Mouse (Mus musculus): ENCODE measurements around the gene Myh7b. TPM values are rescaled to one million over a fixed set of nuclear protein-coding genes. Genes with fewer than 3 reads are reported as not detected.

Myh7b gene
- total and polyA plus RNA-seq, 3 experiments = 0.51 TPM; not detected in 2

- TF ChIP-seq MEF2A (IDR thresholded peaks at IDR 0.05; ENCODE audit: borderline replicate concordance, low read depth, low read length) (peak; percentile 76; the same call in 1 of the 2 replicates), UBTF (IDR thresholded peaks at IDR 0.05; ENCODE audit: low read depth, low read length) (no peak), JUND (conservative IDR thresholded peaks at IDR 0.05; ENCODE audit: low read depth, low read length) (no peak), CHD1 (IDR thresholded peaks at IDR 0.05; ENCODE audit: low read depth, low read length) (no peak), SMC3 (IDR thresholded peaks at IDR 0.05; ENCODE audit: low read depth, low read length) (no peak), BHLHE40 (IDR thresholded peaks at IDR 0.05; ENCODE audit: low read depth, low read length) (peak; percentile 53), POLR2A (IDR thresholded peaks at IDR 0.05; ENCODE audit: low read depth, low read length) (peak; percentile 81), ETS1 (conservative IDR thresholded peaks at IDR 0.05; ENCODE audit: low read depth, low read length) (peak; percentile 54; the same call in 1 of the 2 replicates), USF1 (IDR thresholded peaks at IDR 0.05; ENCODE audit: low read depth, low read length) (no peak), IRF4 (IDR thresholded peaks at IDR 0.05; ENCODE audit: low read depth, low read length) (peak; percentile 62), RAD21 (IDR thresholded peaks at IDR 0.05; ENCODE audit: low read depth, low read length) (no peak), TBP (conservative IDR thresholded peaks at IDR 0.05; ENCODE audit: low read depth, low read length) (no peak), ELF1 (IDR thresholded peaks at IDR 0.05; ENCODE audit: low read depth, low read length) (peak; percentile 73), CTCF (conservative IDR thresholded peaks at IDR 0.05 in 1 of 2, IDR thresholded peaks at IDR 0.05 in 1 of 2; ENCODE audit: low read depth in 2 of 2, low read length in 2 of 2) (no peak), ZNF384 (IDR thresholded peaks at IDR 0.05; ENCODE audit: low read depth, low read length) (no peak), MAZ (IDR thresholded peaks at IDR 0.05; ENCODE audit: low read depth, low read length) (peak; percentile 99), E2F4 (IDR thresholded peaks at IDR 0.05; ENCODE audit: insufficient replicate concordance, low read depth, low read length) (no peak), EP300 (IDR thresholded peaks at IDR 0.05; ENCODE audit: low read length) (no peak), KAT2A (IDR thresholded peaks at IDR 0.05; ENCODE audit: insufficient replicate concordance, low read length) (0 out of 2 replicates have a peak, but pooled peaks have one; percentile 61), ZKSCAN1 (IDR thresholded peaks at IDR 0.05; ENCODE audit: borderline replicate concordance, low read depth, low read length) (no peak), USF2 (conservative IDR thresholded peaks at IDR 0.05; ENCODE audit: low read depth, low read length) (no peak), NRF1 (IDR thresholded peaks at IDR 0.05; ENCODE audit: low read depth, low read length) (peak; percentile 97)
Measured at GRCm38 (mm10) chr2:155592137-155592853, 18.7 kb upstream of the Myh7b start, which contains the start of gene Gss (continued).

GRCm38 (mm10) chr2:155592854-155593283, 18.1 kb upstream of the Myh7b start:
- no peak overlapping the region for H3K27ac ChIP-seq (ENCODE audit: insufficient read depth, low read depth)
- in situ Hi-C loops (cut with MboI; ENCODE audit: low pct_ligation_motif_present, low pct_unique_long_range_greater_than_20kb, low sequenced_read_pairs) = loop anchor here (5.0 kb wide), 1 partner anchor 76 kb away; the partner anchor contains the start of genes Acss2 and Ggt7
- H3K9me3 ChIP-seq (replicated peaks; ENCODE audit: low read length) = no peaks in the 10 kb centered on the region
- dilution Hi-C loops (cut with MboI; ENCODE audit: extremely low pct_ligation_motif_present, extremely low pct_unique_long_range_greater_than_20kb, low sequenced_read_pairs) = no loop called here
- H3K27me3 ChIP-seq (replicated peaks) = peaks cover 30% of the 10 kb centered on the region
- H3K9ac ChIP-seq (ENCODE audit: insufficient read depth, low read depth) = peak overlapping the region; percentile 33
- DNase-seq (ENCODE audit: extremely low read depth) = no peak
- H3K36me3 ChIP-seq (replicated peaks in 1 of 2; ENCODE audit: control insufficient read depth in 1 of 2, insufficient read depth in 1 of 2, low read length in 1 of 2) = peaks cover 0 to 3% of the 10 kb centered on the region in 2 experiments
- peak overlapping the region; percentile 51 to 85 (median 74) for H3K4me3 ChIP-seq (replicated peaks in 1 of 3; ENCODE audit: low read depth in 2 of 3, low read length in 2 of 3, poor library complexity in 1 of 3)
- TF ChIP-seq MAZ (IDR thresholded peaks at IDR 0.05; ENCODE audit: low read depth, low read length) = peak; percentile 9; the same call in 1 of the 2 replicates
- TF ChIP-seq RCOR1 (conservative IDR thresholded peaks at IDR 0.05; ENCODE audit: low read depth, low read length) = no peak
- TF ChIP-seq POLR2AphosphoS2 (IDR thresholded peaks at IDR 0.05; ENCODE audit: low read depth, low read length) = 0 out of 2 replicates have a peak, but pooled peaks have one; percentile 47
- 0 out of 2 replicates have a peak, but pooled peaks have one; percentile 1 for TF ChIP-seq ELF1 (IDR thresholded peaks at IDR 0.05; ENCODE audit: low read depth, low read length)
- peak; percentile 1; the same call in 1 of the 2 replicates for TF ChIP-seq IRF4 (IDR thresholded peaks at IDR 0.05; ENCODE audit: low read depth, low read length)
- TF ChIP-seq NRF1 (IDR thresholded peaks at IDR 0.05; ENCODE audit: low read depth, low read length) = no peak
- peak overlapping the region; percentile 38 for H3K4me2 ChIP-seq (ENCODE audit: insufficient read depth, low read depth, poor library complexity, severe bottlenecking)
- no peaks in the 10 kb centered on the region for H3K79me2 ChIP-seq (replicated peaks; ENCODE audit: control insufficient read depth, extremely low read depth, insufficient read depth, poor library complexity, severe bottlenecking)
- H3K4me1 ChIP-seq (ENCODE audit: control insufficient read depth in 1 of 2, insufficient read depth in 2 of 2) = peaks cover 8 to 13% of the 10 kb centered on the region in 2 experiments

All from CH12.LX (cell line).